Mouse (Mus musculus): ENCODE data around the gene Ifit3b. TPM values are rescaled to one million over a fixed set of nuclear protein-coding genes. Genes with fewer than 3 reads are reported as not detected.

The Ifit3b gene
- total and polyA plus RNA-seq, 3 experiments: not detected

DNA sequence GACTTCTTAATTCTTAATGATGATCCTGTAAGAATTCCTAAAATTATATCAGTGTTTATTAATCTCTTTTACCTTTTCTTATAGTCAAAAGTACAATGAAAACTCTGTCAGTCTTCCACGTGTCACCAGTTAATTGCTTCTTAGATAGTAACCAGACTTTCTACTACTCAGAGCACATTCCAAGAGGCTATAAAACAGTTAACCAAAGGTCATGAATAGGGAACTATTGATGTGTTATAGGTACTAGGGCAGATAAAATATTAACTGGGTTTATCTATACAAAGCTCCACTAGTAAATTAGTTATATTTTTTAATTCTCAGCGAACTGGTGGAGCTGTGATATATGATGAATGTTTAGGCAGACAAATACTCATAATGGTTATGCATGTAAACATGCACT, 19.7 kb downstream of the Ifit3b start:
- DNase-seq (ENCODE audit: extremely low read depth): no peak
- Histone ChIP-seq H3K9ac (ENCODE audit: insufficient read depth, low read depth) (no peak overlapping the region), H3K4me2 (ENCODE audit: insufficient read depth, low read depth, poor library complexity, severe bottlenecking) (no peak overlapping the region), H3K79me2 (replicated peaks; ENCODE audit: control insufficient read depth, extremely low read depth, insufficient read depth, poor library complexity, severe bottlenecking) (no peaks in the 10 kb centered on the region), H3K36me3 (replicated peaks in 1 of 2; ENCODE audit: control insufficient read depth in 1 of 2, insufficient read depth in 1 of 2, low read length in 1 of 2) (no peaks in the 10 kb centered on the region), H3K9me3 (replicated peaks; ENCODE audit: low read length) (no peaks in the 10 kb centered on the region), H3K4me3 (replicated peaks in 1 of 3; ENCODE audit: low read depth in 2 of 3, low read length in 2 of 3, poor library complexity in 1 of 3) (no peak overlapping the region), H3K27ac (ENCODE audit: insufficient read depth, low read depth) (no peak overlapping the region), H3K4me1 (ENCODE audit: control insufficient read depth in 1 of 2, insufficient read depth in 2 of 2) (no peaks in the 10 kb centered on the region), H3K27me3 (replicated peaks) (no peaks in the 10 kb centered on the region)
- in situ Hi-C loops (cut with MboI; ENCODE audit: low pct_ligation_motif_present, low pct_unique_long_range_greater_than_20kb, low sequenced_read_pairs) (no loop called here), dilution Hi-C loops (cut with MboI; ENCODE audit: extremely low pct_ligation_motif_present, extremely low pct_unique_long_range_greater_than_20kb, low sequenced_read_pairs) (no loop called here)
- no peak for TF ChIP-seq TCF12 (IDR thresholded peaks at IDR 0.05; ENCODE audit: low read depth, low read length)

DNA sequence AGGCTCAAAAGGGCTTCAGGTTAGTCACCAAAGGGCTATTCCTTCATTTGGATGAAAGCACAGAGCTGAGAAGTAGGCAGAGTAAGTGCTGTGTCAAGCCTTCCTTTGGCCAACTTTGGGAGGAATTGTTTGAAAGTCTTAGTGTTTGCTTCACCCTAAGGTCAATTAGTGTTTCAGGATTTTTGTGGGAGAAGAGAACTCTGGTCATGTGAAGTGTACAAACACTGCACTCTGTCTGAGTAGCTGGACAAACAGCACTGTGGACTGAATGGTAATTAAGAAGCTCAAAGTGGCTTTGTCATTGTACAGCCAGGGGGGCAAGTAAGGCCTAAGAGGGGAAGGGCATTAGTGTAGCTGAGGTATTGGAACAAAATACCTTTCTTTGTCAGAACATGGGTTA, 23.7 kb downstream of the Ifit3b start:
- Histone ChIP-seq H3K4me1 (ENCODE audit: control insufficient read depth in 1 of 2, insufficient read depth in 2 of 2) (no peaks in the 10 kb centered on the region), H3K4me2 (ENCODE audit: insufficient read depth, low read depth, poor library complexity, severe bottlenecking) (no peak overlapping the region), H3K9ac (ENCODE audit: insufficient read depth, low read depth) (no peak overlapping the region), H3K36me3 (replicated peaks in 1 of 2; ENCODE audit: control insufficient read depth in 1 of 2, insufficient read depth in 1 of 2, low read length in 1 of 2) (no peaks in the 10 kb centered on the region), H3K4me3 (replicated peaks in 1 of 3; ENCODE audit: low read depth in 2 of 3, low read length in 2 of 3, poor library complexity in 1 of 3) (no peak overlapping the region), H3K27me3 (replicated peaks) (no peaks in the 10 kb centered on the region), H3K9me3 (replicated peaks; ENCODE audit: low read length) (no peaks in the 10 kb centered on the region), H3K79me2 (replicated peaks; ENCODE audit: control insufficient read depth, extremely low read depth, insufficient read depth, poor library complexity, severe bottlenecking) (no peaks in the 10 kb centered on the region), H3K27ac (ENCODE audit: insufficient read depth, low read depth) (no peak overlapping the region)
- in situ Hi-C loops (cut with MboI; ENCODE audit: low pct_ligation_motif_present, low pct_unique_long_range_greater_than_20kb, low sequenced_read_pairs): no loop called here
- no peak for DNase-seq (ENCODE audit: extremely low read depth)
- TF ChIP-seq POLR2AphosphoS2 (IDR thresholded peaks at IDR 0.05; ENCODE audit: low read depth, low read length) (no peak), NRF1 (IDR thresholded peaks at IDR 0.05; ENCODE audit: low read depth, low read length) (no peak), TBP (conservative IDR thresholded peaks at IDR 0.05; ENCODE audit: low read depth, low read length) (no peak), SMC3 (IDR thresholded peaks at IDR 0.05; ENCODE audit: low read depth, low read length) (no peak), KAT2A (IDR thresholded peaks at IDR 0.05; ENCODE audit: insufficient replicate concordance, low read length) (no peak), GABPA (IDR thresholded peaks at IDR 0.05; ENCODE audit: insufficient replicate concordance, low read depth, low read length) (no peak), BHLHE40 (IDR thresholded peaks at IDR 0.05; ENCODE audit: low read depth, low read length) (no peak), MXI1 (IDR thresholded peaks at IDR 0.05; ENCODE audit: low read depth, low read length) (no peak), MAFK (IDR thresholded peaks at IDR 0.05; ENCODE audit: insufficient replicate concordance, low read length) (no peak), EP300 (IDR thresholded peaks at IDR 0.05; ENCODE audit: low read length) (no peak), USF2 (conservative IDR thresholded peaks at IDR 0.05; ENCODE audit: low read depth, low read length) (no peak), MYC (IDR thresholded peaks at IDR 0.05; ENCODE audit: low read depth, low read length) (no peak), JUND (conservative IDR thresholded peaks at IDR 0.05; ENCODE audit: low read depth, low read length) (no peak), MAX (IDR thresholded peaks at IDR 0.05; ENCODE audit: low read length) (no peak), MAZ (IDR thresholded peaks at IDR 0.05; ENCODE audit: low read depth, low read length) (no peak), POLR2A (IDR thresholded peaks at IDR 0.05; ENCODE audit: low read depth, low read length) (no peak), MEF2A (IDR thresholded peaks at IDR 0.05; ENCODE audit: borderline replicate concordance, low read depth, low read length) (no peak), SIN3A (IDR thresholded peaks at IDR 0.05; ENCODE audit: low read length) (no peak), HCFC1 (IDR thresholded peaks at IDR 0.05; ENCODE audit: low read depth, low read length) (no peak)
- dilution Hi-C loops (cut with MboI; ENCODE audit: extremely low pct_ligation_motif_present, extremely low pct_unique_long_range_greater_than_20kb, low sequenced_read_pairs): no loop called here

Data from CH12.LX (cell line).